Mouse (Mus musculus) bone marrow macrophage, adult 2 months (primary cell): Measurements from ENCODE around the gene Dab1.

ENCODE experiments used
- CTCF ChIP-seq: IDR thresholded peaks from 2 replicates; pipeline ENCODE4 v1.5.1; 2012; ENCODE audit warnings: low read depth, mild to moderate bottlenecking, low read length, moderate library complexity
- POLR2A ChIP-seq: IDR thresholded peaks from 2 replicates; pipeline ENCODE4 v1.6.1; 2012; ENCODE audit warnings: mild to moderate bottlenecking, low read depth, low read length, borderline replicate concordance

DNA sequence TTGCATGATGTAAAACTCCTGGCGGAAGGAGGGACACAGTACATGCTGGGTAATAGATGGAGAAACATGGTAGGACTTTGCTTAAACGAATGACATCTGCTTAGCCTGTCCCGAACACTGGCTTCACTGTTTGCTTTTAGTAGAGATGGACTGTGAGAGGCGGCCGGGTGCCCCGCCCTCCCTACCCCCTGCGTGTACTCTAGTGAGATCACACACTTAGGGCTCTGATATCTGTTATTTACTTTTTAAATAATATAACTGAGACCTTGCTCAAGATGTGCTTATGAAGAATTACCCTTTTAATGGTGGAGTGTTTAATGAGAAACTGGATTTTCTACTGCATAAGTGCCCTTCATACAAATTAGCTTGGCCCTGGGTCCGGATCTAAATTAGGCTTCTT, 983.6 kb downstream of the Dab1 start:
- no peak for TF ChIP-seq CTCF
- no peak for TF ChIP-seq POLR2A
